Mouse (Mus musculus) MN1 (cell line): ENCODE results near the gene Pygm.

ENCODE experiments used
- DNase-seq: peaks from one replicate; pipeline ENCODE4 v3.0.0-alpha.2; 2016; ENCODE audit warnings: low spot score

The Pygm gene

DNA sequence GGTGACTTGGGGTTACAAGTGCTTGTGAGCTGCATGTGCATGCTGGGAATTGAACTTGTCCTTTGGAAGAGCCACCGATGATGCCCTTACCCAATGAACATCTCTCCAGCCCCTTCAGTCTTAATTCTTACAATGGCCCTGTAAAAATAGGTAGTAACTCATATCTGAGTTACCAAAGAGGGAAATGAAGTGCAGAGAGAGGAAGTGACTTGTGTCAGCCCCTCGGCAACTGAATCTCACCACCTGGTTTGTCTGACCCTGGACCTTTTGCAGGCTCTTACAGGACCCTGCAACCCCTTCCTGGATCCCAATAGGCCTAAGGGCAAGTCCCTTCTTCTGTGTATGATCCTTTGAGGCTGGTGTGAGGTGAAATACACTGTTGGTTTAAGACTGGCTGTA, 32.1 kb upstream of the Pygm start:
- DNase-seq = no peak

DNA sequence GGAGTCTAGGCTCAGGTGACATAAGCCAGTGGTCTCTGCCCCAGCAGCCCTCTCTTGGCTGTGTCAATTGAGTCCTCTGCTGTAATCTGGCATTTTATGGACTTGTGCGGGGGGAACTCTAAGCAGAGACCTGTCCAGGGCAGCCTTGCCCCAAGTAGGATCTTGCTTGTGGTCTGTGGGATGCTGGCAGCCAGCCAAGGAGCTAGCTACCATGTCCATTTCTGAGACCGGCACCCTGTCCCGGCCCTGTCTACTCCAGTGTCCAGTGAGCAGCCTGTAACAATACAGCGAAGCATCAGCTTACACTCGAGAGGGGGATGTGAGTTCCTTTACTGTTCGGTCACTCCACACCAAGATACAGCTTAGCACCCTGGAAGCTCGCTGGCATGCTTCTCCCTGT, 30.2 kb upstream of the Pygm start:
- DNase-seq = peak; percentile 25

DNA sequence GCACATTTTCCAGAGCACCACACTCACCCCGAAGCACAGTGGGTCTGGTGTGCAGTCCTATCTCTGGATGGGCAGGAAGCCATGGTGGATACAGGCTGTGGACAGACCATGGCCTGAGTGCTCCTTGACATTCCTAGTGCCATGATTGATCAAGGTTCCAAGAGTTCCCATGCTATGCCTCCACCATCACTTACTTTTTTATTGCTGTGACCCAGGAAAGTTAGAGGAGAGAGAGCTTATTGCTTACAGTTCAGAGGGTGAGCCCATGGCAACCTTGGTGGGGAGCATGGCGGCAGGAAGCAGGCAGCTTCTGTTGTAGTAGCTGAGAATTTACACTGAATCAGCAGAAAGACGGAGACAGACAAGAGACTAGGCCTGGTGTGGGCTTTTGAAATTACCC, 22.9 kb upstream of the Pygm start:
- DNase-seq = no peak

DNA sequence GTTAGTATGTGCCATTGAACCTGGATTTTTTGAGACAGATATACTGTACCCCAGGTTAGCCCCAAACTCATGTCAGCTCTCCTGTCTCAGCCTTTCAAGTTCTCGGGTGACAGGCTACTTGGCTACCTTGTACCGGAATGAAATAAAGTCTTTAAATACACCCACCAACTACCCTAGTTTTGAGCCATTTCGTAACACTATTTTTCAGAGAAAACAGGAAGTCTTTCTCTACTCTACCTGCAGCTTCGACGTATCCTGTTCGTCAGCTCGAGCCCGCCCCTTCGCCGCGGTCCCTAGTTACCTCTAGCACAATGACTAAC, 21.1 kb upstream of the Pygm start:
- DNase-seq = no peak

DNA sequence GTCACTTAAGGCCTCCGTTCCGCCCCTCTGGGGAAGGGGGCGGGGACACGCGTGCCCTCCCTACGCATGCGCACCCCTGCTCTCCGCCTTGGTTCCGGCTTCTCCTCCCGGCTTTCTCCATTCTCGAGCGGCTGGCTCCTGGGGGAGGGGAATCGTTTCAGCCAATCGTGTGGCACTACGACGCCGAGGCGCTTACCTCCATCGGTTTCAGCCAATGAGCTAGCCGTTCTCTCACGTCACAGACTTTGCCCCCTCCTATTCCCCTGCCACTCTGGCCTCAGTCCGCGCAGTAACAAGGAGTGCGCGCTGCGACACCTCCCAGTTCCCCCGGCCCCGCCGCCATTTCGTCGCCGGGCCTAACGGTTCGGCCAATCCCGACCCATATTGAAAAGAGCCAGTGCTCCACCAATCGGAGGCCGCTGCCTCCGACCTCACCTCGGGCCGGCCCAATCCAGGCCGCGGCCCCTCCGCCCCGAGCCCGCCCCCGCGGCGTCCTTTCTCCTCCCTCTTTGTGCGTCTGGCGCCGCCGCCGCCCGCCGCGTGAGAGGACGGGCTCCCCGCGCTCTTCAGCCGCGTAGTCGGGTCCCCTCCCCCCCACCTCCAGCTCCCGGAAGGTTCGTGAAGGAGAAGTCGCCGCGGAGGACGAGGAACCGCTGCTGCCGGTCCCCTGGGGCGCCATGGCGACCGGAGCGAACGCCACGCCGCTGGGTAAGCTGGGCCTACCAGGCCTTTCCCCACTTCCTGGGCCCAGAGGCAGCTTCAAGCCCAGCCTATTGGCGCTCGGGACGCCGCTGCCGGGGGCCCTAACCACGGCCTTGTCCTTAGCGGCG, 20.6 kb upstream of the Pygm start, which contains the start of gene Sf1:
Gene Sf1 (plus strand): TSS at position 280 of the 830 bp plus-strand sequence.
- peak; percentile 98 for DNase-seq

DNA sequence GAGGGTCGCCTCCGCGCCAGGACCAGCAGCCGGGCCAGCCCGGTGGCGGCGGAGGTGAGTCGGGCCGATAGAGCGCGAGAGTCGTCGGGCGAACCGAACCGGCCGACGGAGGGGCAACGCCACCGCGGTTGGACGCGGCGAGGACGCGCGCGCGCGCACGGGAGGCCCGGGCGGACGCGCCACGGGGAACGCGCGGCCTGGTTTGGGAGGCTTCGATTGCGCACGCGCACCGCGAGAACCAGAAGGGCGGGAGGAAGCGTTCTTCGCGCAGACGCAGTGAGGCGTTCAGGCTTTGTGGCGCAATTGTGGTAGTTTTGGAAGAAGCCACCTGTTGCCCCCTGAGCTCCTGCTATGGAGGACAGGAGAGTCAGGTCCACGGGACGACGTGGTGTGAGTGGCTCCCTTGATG, 19.9 kb upstream of the Pygm start:
- peak; percentile 83 for DNase-seq

DNA sequence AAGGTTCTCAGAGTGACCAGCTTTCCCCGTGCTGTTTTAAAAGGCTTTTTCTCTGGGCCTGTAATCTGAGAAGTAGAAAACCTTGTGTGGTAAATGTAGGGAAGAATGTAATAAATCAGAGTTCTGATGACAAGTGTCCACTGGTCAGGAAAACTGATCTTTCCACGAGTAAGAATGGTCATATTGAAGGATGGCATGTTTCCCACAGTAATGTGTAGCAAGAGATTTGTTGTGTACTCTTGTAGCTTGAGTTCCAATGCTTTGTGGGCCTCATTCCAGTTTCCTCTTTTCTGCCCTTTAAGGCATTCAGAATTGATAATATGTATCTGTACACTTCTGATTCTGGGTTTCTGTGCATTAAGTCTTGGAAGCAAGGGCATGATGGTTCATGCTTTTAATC, 19.4 kb upstream of the Pygm start:
- no peak for DNase-seq

DNA sequence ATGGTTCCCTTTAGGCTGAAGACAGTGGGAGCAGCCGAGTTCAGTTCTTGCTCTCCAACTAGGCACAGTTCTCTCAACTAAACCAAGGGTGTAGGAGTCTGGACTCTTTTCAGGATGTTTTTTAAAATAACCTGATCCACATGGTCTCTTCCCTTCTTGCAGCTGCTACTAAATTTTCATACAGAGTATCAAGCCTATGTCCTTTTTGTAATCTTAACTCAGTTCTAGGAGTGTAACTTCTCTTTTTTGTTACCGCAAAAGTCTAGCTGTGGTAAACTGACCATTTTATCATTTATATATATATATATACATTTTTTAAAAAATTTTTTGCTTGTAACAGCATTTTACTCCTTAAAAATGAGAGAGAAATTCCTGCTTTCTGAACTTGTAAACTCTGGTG, 14.0 kb upstream of the Pygm start:
- DNase-seq = no peak

DNA sequence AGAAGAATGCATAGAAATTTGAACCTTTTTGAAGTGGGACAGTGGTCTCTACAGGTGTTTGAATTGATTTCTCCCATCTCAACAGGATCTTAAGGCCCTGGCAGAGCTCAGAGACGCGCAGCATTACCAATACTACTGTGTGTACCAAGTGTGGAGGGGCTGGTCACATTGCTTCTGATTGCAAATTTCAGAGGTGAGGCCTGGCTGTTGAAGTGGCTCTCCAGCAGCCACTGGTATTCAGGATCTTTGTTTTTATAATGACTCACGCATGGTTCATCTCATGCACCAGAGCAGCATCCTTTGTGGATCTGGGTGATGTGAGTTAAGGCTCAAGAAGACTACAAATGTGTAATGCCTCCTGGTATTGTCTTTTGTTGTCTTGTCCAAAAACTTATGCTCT, 11.8 kb upstream of the Pygm start:
- DNase-seq = peak; percentile 63

DNA sequence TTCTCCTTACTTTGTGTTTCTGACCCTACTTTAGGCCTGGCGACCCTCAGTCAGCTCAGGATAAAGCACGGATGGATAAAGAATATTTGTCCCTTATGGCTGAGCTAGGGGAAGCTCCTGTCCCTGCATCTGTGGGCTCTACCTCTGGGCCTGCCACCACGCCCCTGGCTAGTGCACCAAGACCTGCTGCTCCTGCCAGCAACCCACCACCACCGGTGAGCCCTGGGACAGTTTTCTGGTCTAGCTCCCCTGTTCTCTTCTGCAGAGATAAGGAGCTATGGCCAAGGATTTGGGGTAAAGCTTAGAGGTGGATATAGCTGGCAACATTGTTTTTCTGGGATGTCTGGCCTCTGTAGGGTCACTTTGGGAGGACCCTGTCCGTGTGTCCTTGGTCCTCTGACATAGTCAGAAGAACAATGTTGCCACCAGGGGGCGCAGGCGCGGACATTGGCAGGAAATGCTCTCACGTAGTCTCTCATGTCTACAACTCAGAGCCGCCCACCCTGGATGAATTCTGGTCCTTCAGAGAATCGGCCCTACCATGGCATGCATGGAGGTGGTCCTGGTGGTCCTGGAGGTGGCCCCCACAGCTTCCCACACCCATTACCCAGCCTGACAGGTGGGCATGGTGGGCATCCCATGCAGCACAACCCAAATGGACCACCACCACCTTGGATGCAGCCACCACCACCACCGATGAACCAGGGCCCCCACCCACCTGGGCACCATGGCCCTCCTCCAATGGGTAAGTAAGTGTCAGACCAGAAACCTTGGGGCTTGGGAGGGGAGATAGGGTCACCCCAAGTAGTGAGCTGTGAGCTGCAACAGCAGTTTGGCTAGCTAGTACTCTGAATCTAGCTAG, 10.4 kb upstream of the Pygm start:
- DNase-seq = peak; percentile 70

DNA sequence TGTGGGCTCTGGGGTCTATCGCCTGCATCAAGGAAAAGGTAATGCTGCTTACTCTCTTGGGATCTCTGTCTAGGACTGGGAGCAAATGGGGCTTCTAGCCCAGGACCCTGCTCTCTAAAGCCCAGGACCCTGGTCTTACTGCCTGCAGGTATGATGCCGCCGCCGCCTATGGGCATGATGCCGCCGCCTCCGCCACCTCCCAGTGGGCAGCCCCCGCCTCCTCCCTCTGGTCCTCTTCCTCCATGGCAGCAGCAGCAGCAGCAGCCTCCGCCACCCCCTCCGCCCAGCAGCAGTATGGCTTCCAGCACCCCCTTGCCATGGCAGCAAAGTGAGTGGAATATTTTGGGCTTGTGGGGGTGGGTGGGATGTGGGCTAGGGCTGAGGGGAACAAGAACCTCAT, 9.6 kb upstream of the Pygm start:
- no peak for DNase-seq

DNA sequence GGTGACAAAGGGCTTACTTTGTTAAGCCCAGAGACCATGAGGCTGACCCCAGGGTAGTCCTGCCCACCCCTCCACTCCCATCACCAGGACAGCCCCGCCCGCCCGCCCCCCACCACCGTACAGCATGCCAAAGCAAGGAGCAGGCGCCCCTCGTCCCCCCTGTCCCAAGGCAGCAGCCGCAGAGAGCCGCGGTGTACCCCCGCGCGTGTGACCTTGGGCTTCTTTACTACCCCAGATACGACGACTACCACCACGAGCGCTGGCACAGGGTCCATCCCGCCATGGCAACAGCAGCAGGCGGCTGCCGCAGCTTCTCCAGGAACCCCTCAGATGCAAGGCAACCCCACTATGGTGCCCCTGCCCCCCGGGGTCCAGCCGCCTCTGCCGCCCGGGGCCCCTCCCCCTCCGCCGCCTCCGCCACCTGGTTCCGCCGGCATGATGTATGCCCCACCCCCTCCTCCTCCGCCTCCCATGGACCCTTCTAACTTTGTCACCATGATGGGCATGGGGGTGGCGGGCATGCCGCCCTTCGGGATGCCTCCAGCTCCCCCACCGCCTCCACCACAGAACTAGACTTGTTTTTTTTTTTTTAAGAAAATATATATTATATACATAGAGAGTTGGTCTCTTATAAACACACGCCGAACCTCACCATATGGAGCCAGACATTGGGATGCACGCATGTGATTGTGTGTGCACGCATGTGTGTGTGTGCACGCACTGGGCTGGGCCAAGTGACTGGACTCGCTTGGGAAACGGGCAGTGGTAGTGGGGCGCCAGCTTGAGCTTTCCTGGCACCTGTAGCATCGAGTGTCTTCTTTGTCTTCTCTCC, 8.6 kb upstream of the Pygm start:
- DNase-seq = no peak

DNA sequence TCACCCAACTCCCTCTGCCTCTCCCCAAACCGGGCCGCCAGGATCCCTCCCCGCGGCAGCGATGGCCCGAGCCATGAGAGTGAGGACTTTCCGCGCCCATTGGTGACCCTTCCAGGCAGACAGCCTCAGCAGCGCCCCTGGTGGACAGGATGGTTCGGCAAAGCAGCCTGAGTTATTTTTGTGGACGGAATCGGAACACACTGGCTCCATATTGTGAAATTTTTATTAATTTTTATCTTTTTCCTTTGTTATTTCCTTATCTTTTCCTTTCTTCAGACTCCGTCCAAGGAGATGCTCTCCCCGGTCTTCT, 8.0 kb upstream of the Pygm start:
- no peak for DNase-seq

DNA sequence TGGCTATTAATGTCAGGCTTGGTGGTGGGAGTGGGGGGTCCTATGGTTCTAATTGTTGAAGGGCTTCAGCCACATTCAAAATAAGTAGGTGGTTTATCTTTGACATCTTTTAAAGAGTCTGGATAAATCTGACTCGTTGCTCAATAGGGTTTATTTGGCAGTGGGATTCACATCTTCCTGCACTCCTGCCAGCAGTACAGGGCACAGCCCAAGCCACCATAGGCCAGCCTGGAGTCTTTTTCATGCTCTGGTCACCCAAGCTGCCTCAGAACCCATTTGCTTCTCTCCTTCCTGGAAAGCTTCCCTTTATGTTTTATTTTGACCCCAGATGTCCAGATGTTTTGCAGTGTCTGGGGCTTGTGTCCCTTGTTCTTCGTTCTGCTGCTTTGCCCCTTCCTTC, 7.6 kb upstream of the Pygm start:
- no peak for DNase-seq

DNA sequence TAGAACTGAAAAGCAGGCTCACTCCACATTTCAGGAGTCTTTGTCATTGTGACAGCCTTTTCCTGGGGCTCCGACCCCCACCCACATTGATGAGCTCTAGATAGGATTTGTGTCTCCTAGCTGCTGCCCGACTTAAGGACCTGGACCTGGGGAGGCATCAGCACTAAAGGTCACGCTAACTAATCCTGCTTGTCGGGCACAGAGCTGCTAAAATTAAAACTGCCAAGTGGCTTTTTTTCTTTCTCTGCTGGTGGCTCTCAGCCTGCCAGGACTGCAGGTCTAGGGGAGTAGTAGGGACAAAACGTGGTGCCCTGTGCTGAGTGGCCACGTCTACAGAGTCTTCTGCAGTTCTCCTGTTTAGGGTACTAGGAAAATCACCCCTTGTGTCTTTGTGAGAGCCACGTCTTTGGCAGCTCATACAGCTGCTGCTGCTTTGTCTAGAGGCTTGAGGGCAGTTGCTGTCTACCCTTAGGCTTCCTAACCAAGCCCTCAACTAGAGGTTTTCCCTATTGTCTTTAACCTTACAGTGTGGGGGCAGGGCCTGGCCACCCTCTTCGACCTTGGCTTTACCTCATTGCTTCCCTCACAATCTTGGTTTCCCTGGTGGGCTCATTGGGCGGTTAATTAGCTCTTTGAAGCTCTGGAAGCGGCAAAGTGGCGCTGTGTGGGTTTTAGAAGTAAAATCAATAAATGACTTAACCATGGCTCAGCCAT, 6.7 kb upstream of the Pygm start:
- DNase-seq = no peak

DNA sequence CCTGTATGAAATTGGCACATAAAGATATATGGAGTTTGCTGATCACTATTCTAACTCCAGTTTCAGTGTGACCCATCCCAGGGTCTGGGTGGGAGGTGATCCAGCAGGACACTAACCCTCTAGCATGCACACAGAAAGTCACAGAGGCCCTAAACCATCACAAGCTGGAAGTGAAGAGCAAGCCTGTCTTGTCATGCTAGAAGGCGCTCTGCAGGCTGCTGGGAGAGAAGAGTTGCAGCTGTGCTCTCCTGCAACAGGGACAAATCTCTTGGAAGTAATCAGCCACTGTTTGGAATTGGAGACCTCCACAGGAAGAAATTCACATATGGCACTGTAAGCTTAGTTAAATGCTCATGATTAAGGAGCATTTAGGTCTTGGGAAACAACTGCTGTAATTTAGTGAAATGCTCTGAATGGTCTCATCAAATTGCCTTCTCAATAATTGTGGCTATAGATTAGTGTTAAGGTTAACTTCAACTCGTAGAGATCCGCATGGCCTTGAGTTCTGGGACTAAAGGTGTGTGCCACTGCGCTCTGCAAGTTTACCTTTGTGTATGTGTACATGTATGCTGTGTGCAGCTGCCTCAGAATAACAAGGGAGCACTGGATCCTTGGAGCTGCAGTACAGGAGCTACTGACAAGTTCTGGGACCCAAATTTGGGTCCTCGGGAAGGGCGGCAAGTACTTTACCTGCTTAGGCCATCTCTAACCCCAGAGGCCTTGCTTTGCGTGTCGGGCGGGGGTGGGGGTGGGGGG, 3.6 kb upstream of the Pygm start:
- no peak for DNase-seq

DNA sequence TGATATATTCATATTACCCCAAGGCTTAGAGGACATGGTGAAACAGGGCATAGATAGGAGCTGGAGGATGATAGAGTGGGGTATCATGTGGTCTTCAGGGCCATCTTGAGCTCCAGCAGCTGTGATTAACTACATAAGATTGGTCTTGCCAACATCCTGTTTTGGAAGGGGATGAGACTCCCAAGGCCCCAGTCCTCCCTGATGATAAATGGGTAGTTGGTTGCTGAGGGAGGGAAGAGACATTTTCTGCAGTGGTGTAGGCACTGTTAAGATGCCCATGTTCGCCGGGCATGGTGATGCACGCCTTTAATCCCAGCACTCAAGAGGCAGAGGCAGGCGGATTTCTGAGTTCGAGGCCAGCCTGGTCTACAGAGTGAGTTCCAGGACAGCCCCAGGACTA, 3.0 kb upstream of the Pygm start:
- no peak for DNase-seq

DNA sequence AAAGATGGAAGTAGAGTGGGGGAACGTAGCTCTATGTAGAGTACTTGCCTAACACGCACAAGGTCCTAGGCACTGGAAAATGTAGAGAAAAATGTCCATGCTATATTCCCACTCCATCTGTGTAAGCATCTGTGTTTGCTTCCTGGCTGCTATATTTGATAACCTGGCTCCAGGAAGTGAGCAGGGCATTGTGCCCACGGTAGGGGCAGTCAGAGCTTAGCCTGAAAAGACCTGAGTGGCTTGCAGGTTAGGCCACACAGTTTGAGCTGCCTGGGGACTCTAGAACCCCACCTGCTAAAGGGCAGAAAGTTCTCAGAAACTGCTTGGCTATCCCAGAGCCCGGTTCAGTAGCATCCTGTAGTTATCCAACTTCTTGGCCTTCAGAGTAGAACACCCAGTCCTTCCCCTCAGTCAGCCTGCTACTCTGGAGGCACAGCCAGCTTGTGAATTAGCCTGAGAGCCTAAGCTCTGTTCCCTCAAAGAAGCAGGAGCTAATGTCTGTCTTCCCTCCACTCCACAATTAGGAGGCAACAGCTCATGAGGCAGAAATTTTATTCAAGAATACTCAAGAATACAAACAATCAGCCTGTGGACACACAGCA, 1.8 kb upstream of the Pygm start:
- no peak for DNase-seq

DNA sequence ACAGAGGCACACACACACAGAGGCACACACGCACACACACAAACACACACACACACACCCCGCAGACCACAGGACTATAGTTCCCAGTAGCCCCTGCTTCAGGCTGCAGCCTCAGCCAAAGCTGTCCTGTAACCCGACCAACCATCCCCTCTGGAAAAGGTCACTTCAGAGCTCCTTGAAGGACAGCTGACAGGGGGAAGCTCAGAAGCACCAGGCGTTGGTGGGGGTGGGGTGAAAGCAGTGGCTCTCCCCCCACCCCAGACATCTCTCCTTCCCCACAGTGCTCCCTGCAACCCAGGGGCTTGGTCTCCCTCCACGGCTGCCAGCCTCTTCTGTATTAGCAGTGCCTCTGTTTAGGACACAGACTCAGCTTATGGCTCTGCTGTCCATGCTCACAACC, 729 bp upstream of the Pygm start:
- no peak for DNase-seq

DNA sequence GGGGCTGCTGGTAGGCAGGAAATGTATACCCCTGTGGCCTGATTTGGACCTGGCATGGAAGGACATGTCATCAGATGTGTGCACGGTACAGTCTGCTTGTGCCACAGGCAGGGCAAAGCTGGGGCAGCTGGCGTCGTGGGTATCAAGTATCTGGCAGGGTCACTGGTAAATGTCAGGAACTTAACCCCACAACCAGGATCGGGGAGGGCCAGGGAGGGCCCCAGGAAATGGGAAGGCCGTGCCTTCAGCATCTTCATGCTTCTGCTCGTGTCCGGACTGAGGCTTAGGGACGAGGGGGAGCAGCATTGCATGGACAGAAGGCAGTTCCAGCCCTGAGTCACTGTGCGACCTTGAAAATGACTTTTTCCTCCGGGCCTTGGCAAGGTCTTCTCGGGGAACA, 755 bp downstream of the Pygm start:
- no peak for DNase-seq

DNA sequence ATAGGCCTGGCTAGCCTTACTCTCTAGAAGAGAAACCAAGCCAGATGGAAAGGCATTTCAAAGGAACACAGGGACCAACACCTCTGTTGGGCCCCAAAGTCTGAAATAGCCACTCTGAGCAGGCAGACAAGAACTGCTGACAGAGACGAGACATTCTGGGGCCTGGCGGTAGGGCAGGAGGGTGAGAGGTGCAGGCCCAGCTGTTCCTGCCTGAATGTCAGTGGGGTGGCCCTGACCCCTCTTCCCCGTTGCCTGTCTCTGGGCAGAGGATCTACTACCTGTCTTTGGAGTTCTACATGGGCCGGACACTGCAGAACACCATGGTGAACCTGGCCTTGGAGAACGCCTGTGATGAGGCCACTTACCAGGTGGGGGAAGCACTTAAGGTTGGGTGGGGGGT, 1.2 kb downstream of the Pygm start:
- DNase-seq = no peak
